Mouse (Mus musculus) heart, postnatal 4 days (tissue): ENCODE measurements at regions not wholly inside any gene's neighbourhood (a gene's known extent, or its start where the extent isn't known, plus 50 kb on each side); places are given as distances from the start of the nearest gene placed in this dataset.
"Not testable (repeated sequence)": the region's sequence is repeated elsewhere in the genome, so short reads cannot be mapped to it uniquely, and the experiment has no call there.

Experiments used
- DNase-seq: peaks from one replicate; pipeline ENCODE4 v3.0.0; 2021

DNA sequence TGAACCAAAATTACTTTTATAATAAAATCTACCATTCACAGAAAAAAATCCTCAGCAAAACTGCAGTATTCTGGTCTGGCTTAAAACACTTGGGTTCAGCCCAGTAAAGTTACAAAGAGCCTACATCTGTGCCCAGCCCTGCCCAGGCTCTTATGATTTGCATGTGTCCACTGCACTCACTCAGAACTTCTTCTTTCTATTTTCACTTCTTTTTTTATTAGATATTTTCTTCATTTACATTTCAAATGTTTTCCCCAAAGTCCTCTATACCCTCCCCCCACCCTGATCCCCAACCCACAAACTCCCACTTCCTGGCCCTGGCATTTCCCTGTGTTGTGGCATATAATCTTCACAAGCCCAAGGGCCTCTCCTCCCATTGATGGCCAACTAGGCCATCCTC lies 1442.4 kb upstream of the Tacstd2 start:
- DNase-seq = no peak

DNA sequence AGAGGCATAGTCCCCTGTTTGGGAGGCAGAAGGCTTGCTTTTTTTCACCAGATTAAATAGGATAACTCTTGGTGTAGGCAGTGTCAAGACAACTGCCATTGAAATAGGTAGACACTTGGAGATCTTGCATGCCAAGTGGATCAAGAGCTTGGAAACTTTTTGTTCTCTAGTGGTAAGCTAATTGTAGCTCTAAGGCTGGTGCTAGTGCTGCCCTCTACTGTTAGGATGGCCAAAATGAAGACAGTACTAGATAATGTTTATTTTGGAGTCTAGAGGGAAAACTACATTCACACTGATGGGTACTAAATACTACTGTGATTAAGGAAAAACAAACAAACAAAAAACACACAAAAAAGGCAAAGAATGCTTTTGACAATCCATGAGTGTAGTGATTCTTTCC lies 1428.4 kb upstream of the Tacstd2 start:
- no peak for DNase-seq

DNA sequence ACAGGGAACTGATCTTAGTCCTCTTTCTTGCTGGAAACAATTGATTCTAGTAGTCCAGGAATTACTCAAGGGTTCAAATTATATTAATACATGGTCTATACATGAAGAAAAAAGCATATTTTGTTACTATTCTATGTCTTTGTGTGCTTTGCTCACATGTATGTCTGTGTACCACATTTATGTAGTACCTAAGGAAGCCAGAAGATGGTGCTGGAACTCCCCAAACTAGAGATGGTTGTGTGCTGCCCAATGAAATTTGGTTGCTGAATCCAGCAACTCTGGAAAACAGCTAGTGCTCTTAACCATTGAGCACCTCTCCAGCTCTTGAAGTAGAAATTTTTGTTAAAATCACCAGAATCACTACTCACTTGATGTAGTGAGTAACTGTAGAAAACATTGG lies 1402.5 kb upstream of the Tacstd2 start:
- DNase-seq = not testable (repeated sequence)

DNA sequence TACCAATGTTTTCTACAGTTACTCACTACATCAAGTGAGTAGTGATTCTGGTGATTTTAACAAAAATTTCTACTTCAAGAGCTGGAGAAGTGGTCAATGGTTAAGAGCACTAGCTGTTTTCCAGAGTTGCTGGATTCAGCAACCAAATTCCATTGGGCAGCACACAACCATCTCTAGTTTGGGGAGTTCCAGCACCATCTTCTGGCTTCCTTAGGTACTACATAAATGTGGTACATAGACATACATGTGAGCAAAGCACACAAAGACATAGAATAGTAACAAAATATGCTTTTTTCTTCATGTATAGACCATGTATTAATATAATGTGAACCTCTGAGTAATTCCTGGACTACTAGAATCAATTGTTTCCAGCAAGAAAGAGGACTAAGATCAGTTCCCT lies 1396.3 kb upstream of the Tacstd2 start:
- DNase-seq = not testable (repeated sequence)

DNA sequence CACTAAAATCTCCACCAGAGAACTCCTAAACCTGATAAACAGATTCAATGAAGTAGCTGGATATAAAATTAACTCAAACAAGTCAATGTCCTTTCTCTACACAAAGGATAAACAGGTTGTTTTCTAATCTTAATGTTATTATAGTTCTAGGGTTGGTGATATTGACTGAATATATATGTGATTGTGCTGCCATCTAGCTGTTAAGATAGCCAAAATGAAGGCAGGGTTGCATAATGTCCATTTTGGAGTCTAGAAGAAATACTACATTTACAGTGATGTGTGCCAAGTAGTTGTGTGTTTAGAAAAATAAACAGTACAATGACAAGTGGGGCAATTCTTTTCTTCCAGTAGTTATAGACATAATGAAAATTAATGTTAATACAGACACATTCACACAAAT lies 1379.9 kb upstream of the Tacstd2 start:
- no peak for DNase-seq

DNA sequence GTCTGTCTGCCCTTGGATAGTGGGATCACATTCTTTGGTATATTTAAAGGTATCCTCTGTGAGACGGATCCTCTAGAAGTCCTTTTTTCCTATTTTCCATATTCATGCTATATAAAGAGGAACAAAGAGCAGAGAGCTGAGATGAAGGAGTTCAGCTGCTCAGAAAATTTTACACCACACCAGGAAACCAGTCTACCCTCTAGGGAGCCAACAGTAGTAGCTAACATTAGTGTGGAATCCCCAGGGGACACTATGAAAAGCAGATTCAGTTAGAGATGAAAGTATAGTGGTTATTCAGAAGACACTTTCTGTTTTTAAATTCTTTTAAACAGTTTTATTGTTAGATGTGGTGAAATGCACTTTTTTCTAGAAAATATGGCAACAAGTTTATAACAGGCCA lies 1348.5 kb upstream of the Tacstd2 start:
- DNase-seq = no peak

DNA sequence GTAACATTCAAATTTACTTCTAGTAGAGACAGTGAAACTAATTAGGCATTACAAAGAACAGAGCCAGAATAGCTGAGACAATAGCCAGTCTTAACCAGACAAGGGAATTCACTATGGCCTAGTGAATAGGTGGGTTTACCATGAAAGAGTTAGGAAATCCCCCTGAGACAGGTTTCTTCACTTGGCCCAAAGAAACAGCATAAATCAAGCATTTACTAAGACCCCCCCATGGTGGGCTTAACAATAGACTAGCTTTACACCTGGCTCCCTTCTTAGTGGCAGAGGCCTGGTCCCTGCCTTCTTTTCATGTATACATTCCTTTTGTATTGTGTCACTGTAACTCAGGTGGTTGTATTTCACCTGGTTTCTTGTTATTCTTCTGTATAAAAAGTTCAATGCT lies 1317.2 kb upstream of the Tacstd2 start:
- DNase-seq = not testable (repeated sequence)

DNA sequence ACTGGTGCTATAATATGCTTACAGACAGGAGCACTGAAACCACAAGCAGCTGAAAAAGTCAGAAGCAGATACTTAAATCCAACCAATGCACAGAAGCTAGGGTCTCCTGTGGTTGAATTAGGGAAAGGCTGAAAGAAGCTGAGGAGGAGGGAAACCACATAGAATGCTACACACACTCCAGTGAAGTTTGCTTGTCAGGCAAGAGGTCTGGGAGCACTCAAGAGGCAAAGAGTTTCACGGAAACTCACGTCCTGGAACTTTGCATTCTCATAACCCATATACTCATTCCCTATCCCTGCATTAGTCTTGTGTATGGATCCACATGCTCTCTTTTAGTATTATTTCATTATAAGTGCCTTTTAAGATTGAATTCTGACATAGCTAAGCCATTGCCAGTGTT lies 1316.7 kb upstream of the Tacstd2 start:
- no peak for DNase-seq

DNA sequence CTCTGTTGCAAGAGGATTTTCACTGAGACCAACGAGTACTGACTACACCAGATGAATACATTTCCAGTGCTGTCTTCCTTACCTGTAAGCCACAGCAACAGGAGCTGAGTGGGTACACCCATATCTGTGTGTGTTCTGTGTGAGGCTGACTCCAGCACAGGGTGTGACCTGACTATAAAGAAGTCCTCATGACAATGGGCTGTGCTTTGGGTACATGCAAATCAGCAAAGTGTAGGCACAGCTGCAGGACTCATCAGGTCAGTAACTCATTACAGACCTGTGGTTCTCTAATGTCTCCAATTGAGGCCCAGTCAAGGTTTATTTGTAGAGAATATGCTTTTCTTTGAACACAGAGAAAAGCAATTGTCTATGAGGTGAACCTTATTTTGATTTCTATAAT lies 1299.6 kb upstream of the Tacstd2 start:
- DNase-seq = no peak

DNA sequence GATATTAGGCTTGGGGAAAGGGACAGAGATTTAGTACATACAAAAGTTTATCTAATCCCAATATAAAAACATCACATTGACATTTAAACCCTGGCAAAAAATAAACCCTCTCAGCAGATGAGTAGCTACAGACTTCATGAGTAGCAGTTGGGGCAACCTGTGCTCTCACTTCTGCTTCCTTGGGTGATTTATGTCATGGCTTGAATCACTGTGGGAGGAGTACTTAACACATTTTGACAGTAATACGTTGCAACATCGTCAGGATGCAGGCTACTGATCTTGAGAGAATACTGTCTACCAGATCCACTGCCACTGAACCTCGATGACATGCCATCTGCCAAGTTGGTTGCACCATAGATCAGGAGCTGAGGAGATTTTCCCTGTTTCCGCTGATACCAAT lies 1299.0 kb upstream of the Tacstd2 start:
- DNase-seq = no peak

DNA sequence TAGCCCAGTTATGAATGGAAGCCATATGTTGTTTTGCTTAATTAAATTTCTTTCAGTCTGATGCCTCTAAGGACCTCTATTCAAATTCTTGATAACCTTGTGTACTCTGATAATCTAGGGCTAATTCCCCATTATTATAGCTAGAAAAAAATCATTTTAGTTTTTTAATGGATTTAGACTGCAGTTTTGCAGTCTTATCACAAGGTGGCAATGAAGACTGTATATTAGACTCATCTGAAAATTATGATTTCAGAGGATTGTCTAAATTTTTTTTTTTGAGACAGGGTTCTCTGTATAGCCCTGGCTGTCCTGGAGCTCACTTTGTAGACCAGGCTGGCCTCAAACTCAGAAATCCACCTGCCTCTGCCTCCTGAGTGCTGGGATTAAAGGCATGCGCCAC lies 1292.9 kb upstream of the Tacstd2 start:
- not testable (repeated sequence) for DNase-seq

DNA sequence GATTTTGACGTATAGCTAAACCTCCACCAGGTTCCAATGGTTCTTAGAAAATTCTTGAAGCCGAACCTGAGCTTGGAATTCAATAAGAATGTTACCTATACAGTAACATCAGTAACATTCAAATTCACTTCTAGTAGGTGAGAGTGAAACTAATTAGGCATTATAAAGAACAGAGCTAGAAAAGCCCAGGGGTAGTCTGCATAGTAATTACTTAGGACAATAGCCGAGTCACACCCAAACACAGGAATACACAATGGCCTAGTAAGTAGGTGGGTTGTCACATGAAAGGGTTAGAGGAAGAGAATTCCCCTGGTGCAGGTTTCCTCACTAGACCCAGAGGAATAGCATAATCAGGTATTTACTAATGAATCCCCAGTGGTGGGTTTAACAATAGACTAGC lies 1277.8 kb upstream of the Tacstd2 start:
- no peak for DNase-seq

DNA sequence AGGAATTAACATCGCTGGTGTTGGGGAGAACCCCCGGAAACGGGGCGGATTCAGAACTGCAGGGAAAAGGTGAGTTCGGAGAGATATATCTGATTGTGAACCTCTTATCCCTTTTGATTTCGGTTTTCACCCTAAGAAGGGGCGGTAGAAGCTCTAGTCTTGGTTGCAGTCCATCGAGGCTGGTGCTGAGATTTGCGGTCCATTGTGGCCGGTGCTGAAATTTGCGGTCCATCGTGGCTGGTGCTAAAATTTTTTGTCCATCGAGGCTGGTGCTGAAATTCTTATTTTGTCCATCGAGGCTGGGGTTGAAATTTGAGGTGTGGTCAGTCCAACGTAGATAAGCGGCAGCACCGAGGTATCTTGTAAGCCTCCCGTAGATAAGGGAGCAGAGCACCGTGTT lies 1263.6 kb upstream of the Tacstd2 start:
- not testable (repeated sequence) for DNase-seq

DNA sequence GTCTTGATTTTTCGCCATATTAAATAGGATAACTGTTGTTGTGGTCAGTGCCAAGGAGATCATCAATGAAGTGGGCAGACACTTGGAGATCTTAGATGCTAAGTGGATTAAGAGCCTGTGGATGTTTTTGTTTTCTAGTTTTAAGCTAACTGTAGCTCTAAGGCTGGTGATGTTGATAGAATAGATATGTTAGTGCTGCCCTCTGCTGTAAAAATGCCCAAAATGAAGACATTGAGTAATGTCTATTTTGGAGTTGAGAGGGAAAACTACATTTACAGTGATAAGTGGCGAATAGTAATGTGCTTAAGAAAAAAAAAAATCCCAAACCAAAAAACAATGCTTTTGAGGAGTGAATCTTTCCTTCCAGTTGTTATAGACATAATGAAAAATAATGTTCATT lies 1235.9 kb upstream of the Tacstd2 start:
- DNase-seq = no peak

DNA sequence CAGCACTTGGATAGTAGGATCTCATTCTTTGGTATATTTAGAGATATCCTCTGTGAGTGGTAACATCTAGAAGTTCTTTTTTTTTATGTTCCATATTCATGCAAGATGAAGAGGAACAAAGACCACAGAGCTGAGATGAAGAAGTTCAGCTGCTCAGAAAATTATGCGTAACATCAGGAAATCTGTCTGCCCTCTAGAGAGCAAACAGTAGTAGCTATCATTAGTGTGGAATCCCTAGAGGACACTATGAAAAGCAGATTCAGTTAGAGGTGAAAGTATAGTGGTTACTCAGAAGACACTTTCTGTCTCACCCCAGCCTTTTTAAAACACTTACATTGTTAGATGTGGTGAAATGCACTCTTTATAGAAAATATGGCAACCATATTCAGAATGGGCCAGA lies 1214.9 kb upstream of the Tacstd2 start:
- no peak for DNase-seq

DNA sequence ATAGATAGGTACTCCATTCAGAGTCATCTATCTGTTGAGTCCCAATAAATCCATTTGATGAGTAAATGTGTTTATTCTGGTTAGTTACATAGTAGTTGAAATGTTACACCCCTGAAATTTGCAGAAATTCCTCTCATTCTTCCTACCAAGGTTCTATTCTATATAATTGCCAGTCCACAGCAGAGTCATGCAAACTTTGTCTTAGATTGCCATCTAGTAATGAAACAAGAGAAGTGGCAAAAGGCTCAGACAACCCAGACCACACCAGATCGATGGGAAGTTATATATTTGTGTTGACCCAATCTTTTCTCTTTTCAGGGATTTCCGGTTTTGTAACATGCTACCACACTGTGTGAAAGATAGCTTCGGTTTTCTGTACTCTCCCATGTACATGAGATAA lies 1214.1 kb upstream of the Tacstd2 start:
- no peak for DNase-seq

DNA sequence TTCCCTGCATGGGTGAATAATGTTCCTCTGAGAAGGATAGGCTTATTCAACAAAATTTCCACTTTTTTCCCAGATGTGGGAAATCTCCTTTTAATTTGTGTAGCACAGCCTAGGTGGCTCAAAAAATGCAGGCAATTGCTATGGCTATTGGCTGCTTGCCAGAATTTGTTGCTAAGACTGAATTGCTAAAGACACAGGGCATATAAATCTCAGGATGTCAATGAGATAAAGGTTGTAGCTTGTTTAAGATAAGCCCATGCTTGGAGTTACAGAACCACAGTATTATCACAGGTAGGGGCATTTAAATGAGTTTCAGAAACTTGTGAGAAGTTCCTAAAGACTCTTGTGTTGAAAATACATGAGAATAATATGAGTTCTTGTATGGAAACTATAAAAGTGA lies 1203.0 kb upstream of the Tacstd2 start:
- DNase-seq = no peak

DNA sequence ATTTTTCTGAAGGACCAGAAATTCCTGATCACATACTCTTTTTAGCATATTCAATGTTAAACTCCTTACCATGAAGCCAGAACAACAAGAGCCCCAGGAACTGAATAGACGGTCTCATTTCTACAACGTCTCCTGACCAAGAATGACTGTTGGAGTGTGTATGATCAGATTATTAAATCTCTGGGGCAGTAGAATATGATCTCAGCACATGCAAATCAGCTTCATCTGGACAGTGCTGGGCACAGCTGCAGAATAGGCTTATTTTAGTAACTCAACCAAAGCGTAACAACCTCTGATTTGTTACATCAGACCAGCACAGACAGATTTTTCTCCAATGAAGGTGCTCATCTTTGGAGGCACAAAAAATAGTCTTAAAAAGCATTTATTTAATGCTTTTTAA lies 1201.1 kb upstream of the Tacstd2 start:
- no peak for DNase-seq

DNA sequence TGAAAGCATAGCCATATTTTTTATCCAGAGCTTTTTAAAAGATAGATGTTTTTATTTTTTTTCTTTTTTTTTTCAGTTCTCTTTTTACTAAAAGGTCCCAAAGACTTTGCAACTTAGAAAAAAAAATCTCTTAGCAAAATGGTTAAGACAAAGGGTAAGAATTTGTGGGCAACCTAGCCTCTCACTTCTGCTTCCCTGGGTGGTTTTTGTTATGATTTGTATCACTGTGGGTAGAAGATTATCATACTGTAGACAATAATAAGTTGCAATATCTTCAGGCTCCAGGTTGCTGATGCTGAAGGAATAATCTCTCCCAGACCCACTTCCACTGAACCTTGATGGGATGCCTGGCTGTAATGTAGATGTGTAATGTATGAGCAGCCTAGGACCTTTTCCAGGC lies 1200.5 kb upstream of the Tacstd2 start:
- no peak for DNase-seq

DNA sequence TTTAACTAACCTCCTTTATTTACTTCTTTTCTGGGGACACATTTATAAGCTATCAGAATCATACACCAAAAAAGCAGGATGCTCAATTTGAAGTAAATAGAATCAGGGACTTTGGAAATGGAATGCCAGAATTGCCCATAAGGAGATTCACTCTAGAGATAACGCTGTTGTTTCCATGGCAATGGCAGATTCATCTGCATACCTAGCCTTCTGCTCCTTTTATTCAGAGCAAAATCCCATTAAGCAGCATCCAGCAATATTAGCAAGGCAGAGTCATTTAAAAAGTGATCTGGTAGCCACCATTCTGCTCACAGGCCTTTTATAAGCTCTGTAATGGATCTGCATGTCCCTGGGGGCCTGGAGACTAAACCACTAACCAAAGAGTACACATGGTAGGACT lies 1175.5 kb upstream of the Tacstd2 start:
- not testable (repeated sequence) for DNase-seq

DNA sequence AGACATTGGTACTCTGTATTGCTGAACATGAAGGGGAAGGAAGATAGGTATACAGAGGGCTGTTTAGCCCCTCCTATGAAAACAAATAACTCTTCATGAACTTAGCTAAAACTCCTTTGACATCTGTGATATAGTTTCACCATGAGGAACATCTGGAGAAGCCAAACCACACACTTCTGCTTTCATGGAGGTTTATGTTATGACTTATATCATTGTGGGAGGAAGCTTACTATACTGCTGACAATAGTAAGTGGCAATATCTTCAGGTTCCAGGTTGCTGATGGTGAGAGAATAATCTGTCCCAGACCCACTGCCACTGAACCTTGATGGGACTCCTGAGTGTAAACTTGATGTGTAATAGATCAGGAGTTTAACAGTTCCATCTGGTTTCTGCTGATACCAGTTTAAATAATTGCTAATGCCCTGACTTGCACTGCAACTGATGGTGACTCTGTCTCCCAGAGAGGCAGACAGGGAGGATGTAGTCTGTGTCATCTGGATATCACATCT lies 1168.8 kb upstream of the Tacstd2 start:
- DNase-seq = not testable (repeated sequence)

DNA sequence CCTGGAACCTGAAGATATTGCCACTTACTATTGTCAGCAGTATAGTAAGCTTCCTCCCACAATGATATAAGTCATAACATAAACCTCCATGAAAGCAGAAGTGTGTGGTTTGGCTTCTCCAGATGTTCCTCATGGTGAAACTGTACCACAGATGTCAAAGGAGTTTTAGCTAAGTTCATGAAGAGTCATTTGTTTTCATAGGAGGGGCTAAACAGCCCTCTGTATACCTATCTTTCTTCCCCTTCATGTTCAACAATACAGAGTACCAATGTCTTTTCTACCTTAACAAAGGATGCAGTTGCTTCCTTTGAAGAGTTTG lies 1145.2 kb upstream of the Tacstd2 start:
- not testable (repeated sequence) for DNase-seq

DNA sequence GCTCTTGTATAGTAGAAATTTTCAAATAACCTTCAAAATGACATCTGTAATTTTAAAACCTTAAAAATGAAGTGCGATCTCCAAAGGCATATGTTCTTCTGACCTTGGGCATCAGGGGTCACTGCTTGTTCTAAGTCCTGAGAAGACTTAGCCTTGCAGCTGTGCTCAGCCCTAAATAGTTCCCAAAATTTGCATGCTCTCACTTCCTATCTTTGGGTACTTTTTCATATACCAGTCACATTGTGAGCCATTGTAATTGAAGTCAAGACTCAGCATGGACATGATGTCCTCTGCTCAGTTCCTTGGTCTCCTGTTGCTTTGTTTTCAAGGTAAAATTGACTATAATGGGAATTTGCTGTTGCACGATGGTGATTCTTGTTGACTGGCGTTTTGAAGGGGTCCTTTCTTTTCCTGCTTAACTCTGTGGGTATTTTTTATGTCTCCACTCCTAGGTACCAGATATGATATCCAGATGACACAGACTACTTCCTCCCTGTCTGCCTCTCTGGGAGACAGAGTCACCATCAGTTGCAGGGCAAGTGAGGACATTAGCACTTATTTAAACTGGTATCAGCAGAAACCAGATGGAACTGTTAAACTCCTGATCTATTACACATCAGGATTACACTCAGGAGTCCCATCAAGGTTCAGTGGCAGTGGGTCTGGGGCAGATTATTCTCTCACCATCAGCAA lies 1144.6 kb upstream of the Tacstd2 start:
- no peak for DNase-seq

DNA sequence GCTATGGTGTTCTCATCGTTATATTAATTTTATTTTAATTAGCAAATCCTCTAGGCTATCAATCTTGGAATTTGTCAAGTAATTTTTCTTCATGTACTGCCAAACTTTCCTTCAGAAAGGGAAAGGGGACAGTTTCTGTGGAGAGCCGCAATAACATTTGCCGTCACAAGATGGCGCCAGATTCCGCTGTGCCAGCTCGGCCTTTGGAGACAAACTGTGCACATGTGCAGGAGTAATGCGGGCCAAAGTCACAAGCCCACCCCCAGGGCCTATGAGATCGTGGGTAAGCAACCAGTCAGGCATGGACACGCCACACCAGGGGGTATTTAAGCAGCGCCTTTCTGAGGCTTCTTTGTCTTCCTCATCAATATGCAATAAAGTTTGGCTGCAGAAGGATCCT lies 1132.8 kb upstream of the Tacstd2 start:
- peak; percentile 16 for DNase-seq

DNA sequence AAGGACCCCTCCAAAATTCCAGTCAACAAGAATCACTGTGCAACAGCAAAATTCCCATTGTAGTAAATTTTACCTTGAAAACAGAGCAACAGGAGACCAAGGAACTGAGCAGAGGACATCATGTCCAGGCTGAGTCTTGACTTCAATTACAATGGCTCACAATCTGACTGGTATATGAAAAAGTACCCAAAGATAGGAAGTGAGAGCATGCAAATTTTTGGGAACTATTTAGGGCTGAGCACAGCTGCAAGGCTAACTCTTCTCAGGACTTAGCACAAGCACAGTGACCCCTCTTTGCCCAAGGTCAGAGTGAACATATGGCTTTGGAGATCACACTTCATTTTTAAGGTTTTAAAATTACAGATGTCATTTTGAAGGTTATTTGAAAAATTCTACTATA lies 1096.7 kb upstream of the Tacstd2 start:
- DNase-seq = not testable (repeated sequence)
